Mouse (Mus musculus) cerebellum, adult 2 months (tissue): ENCODE measurements at regions not wholly inside any gene's neighbourhood (a gene's known extent, or its start where the extent isn't known, plus 50 kb on each side); places are given as distances from the start of the nearest gene placed in this dataset.
"Not testable (repeated sequence)": the region's sequence is repeated elsewhere in the genome, so short reads cannot be mapped to it uniquely, and the experiment has no call there.

Experiments
- DNase-seq, 2 experiments: peaks; one replicate each; pipeline ENCODE4 v3.0.0; 2021
- H3K27ac ChIP-seq: fragments of 200-500 bp; 2 replicates; pipeline ENCODE4 v1.5.1; 2012; ENCODE audit warnings: low read length, control low read depth, inconsistent platforms; ENCODE audit not compliant: insufficient read depth
- H3K27me3 ChIP-seq: fragments of 200-500 bp; 2 replicates; pipeline ENCODE4 v1.6.1; 2012; ENCODE audit warnings: inconsistent platforms, mild to moderate bottlenecking, low read length, moderate library complexity; ENCODE audit not compliant: control insufficient read depth, insufficient read depth
- H3K4me1 ChIP-seq: fragments of 200-500 bp; 2 replicates; pipeline ENCODE4 v1.6.1; 2011; ENCODE audit warnings: low read length; ENCODE audit not compliant: control insufficient read depth, insufficient read depth
- H3K4me3 ChIP-seq: fragments of 200-500 bp; replicated peaks from 2 replicates; pipeline ENCODE3; 2011; ENCODE audit warnings: mild to moderate bottlenecking, low read depth, low read length, control low read depth; ENCODE audit not compliant: insufficient read depth
- WGBS: fragments of 180-500 bp; shearing (Covaris S2); methylation state at CpG from one replicate; pipeline ENCODE4 v1.1.7; 2018; 5-methylcytosine and 5-hydroxymethylcytosine counted together

DNA sequence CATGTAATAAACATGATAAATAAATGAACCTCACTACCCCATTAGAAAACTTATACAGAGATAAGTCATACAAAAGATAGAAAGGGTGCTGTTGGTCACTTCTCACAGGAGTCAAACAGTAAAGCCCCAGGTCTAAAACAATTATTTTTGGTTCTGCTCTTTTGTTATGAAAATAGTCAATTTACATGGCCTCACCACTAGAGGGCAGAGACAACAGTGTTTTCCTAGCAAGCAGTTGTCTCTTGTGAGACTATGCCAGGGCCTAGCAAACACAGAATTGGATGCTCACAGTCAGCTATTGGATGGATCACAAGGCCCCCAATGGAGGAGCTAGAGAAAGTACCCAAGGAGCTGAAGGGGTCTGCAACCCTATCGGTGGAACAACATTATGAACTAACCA lies 96.3 kb upstream of the 4930550L24Rik start:
- WGBS, result 62% methylated on average over 1 of the region's 1 CpGs
- not testable (repeated sequence) for H3K4me1 ChIP-seq

More for the DNA sequence above, 96.3 kb upstream of the 4930550L24Rik start:
- peak in 1 of 2 experiments; percentile 1 for DNase-seq
- H3K27me3 ChIP-seq, H3K4me3 ChIP-seq, H3K27ac ChIP-seq: not testable (repeated sequence)
